Mouse (Mus musculus) activated CD4-positive, CD25-positive, alpha-beta regulatory T cell, adult 9 weeks (primary cell): Measurements from ENCODE around the gene Drc3. TPM values are rescaled to one million over a fixed set of nuclear protein-coding genes. Genes with fewer than 3 reads are reported as not detected.

Experiments
- polyA plus RNA-seq: library from polyadenylated mRNA; unstranded; fragments of 100-300 nt; shearing (Covaris generic); gene quantifications from one replicate; pipeline ENCODE4 v1.2.1, GENCODE M21; 2017

Drc3 gene
- polyA plus RNA-seq = 0.95 TPM

DNA sequence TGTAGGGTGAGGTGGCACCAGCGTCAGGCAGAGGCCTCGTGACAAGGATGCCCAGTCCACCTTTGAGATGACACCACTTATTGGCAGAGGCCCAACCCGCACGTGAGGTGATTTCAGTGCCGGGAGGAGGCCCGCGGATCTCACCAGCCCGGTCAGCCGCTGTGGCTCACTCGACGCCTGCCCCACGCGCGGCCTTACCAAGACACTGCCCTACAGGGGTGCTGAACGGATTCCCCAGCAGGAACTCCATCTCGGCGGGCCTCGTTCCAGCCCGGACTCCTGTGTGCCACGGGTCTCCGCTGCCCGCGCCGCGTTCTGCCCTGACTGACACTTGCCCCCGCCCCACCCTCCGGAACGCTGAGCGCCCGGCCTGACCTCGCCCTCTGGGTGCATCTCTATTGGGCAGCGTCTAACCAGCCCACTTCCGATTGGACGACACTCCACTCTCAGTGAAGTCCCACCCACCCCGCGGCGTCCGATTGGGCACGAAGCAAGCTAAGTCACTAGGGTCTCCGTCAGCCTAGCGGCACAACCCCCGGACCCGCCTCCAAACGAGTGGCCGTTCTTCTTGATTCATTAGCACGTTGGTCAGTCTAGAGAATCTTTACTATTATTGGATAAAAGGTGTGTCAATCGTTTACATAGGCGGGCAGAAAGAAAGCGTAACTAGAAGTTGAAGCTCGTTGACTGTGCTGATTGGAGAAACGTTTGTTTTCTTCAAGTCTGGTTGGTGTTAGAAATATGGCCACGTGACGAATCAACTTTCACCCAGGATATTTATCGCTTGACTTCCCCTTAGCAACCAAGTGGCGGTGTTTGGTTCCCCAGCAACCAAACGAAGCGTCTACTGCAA, at the start of gene Drc3, which contains the start of gene Tom1l2:
Drc3 (plus strand) TSS at position 771 of the 853 bp plus-strand sequence.
Tom1l2 (minus strand) TSS at position 347 of the 853 bp plus-strand sequence.

DNA sequence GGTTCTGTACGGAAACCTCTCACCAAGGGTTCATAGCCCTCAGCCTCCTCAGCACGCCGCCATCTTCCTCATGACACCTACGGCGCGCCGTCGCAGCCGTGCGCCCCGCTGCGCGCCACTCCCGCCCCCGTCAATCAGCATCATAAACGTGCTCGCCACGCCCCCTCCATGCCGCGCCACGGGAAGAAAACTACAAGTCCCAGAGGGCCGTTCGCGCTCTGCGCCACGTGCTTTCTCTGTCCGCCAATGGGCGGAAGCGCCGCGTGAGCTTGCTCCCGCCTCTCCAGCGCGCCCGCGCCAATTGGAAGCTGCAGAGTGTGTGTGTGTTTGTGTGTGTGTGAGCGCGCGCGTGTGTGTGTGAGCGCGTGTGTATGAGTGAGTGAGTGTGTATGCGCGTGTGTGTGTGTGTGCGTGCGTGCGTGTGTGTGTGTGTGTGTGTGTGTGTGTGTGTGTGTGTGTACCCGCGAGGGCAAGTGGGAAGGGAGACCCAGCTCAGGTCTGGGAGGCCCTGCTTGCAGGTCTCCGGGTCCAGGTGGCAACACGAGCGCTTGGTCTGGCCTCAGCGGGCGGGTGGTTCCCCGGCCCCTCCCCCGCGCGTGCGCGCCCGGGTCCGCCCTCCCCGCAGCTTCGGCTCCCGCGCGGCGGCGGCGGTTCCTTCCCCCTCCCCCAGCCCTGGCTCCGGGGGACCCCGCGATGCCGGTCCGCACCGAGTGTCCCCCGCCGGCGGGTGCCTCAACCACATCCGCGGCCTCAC, 64.0 kb downstream of the Drc3 start, which contains the start of gene Gid4:
Gid4 (plus strand) TSS at position 183 of the 754 bp plus-strand sequence.

GRCm38 (mm10) chr11:60417717-60418472, 64.8 kb downstream of the Drc3 start, which contains the start of gene Atpaf2:
TSS of gene Atpaf2 (minus strand) at chr11:60418457.

Other genes starting within 250 kb of the Drc3 start
- 10.7 TPM for gene Rai1, start 248.3 kb upstream of the Drc3 start, polyA plus RNA-seq
- gene Srebf1, start 130.7 kb upstream of the Drc3 start, polyA plus RNA-seq = 90.8 TPM
- gene Tom1l2, start 424 bp upstream of the Drc3 start, polyA plus RNA-seq = 61.6 TPM
- gene Gid4, start 63.8 kb downstream of the Drc3 start, polyA plus RNA-seq = 6.4 TPM
- gene Atpaf2, start 65.1 kb downstream of the Drc3 start, polyA plus RNA-seq = 44.3 TPM
- gene Drg2, start 101.3 kb downstream of the Drc3 start, polyA plus RNA-seq = 64.3 TPM
- not detected for gene Myo15, start 116.0 kb downstream of the Drc3 start, polyA plus RNA-seq
- gene Alkbh5, start 183.1 kb downstream of the Drc3 start, polyA plus RNA-seq = 4.0 TPM